Mouse (Mus musculus): ENCODE measurements around the gene Batf2. TPM values are rescaled to one million over a fixed set of nuclear protein-coding genes. Genes with fewer than 3 reads are reported as not detected.
A peak's percentile ranks its signal among the peaks of the same experiment; 100 is the strongest.

Gene Batf2
- under 1 TPM; 0.26 to 0.84 TPM for total RNA-seq (2021)
- long read RNA-seq, experiment 1, partial matches to known transcripts = 0 of 2 reads
- long read RNA-seq, experiment 1, other reads (novel, unspliced or antisense) = 1 of 2 reads
- long read RNA-seq, experiment 2 = 0 reads

DNA sequence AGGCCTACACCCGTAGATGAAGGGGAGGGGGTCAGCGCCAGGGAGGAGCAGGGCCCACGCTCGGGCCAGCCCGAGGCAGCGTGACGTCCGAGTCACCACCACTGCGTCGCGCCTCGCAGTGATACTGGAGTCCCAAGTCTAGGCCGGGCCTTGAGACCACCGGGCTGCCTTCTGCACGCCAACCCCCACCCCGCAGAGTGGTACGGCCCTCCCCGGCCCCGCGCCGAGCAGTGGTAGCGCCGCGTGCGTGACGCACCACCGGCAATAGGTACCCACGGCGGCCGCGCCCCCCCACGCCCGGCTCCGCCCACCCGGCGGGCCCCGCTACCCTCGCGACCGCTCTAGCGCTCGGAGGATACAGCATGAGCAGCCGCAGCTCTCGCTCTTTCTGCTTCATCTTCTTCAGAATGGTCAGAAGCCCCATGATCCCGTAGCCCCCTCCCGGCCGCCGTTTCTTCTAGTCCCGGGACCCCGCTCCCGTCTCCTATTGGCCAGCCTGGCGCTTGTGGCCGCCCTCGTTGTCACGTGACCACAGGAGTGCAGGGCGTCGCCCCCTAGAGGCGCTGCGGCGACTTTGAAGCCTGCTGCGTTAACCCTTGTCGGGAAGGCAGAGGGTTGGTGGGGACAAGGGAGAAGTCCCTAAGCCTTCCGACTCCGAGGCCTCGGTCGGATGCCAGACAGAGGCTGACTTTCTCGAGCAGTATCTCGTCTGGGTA lies at the start of gene Batf2:
Gene Batf2, plus strand, starts transcription at position 306 of the 716 bp plus-strand sequence.
- intact Hi-C loops (cut with DNase I) = loop anchor here (1.0 to 5.0 kb wide), 2 partner anchors 94 to 191 kb away; partner anchors contain the start of genes Men1 and Ppp2r5b
- peak; percentile 69 for TF ChIP-seq CTCF (IDR thresholded peaks at IDR 0.05)
- DNase-seq (ENCODE audit: extremely low spot score in 1 of 2, low spot score in 2 of 2) = peak; percentile 88 to 91
- peak within 1 kb of the TSS; percentile 99 for H3K27ac ChIP-seq
- peak within 1 kb of the TSS; percentile 69 for H3K4me3 ChIP-seq

DNA sequence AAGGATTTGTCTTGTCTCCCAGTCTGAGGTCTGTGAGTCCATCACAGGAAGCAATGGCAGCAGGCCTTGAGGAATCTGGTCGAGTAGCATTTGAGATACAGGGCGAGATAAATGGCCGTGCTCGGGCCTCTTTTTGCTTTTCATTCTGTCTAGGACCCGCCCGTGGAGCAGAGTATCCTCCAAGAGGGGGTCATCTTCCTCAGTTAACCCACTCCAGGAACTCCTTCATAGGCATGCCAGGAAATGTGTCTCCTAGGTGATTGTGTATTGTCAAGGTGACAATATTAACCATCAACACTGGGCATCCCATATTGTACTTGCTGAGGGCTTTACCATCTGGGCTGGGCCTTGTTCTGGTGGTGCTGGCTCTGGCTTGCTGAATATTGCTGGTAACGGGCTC lies 46.7 kb upstream of the Batf2 start, which contains the start of gene AC131692.1:
Gene AC131692.1, plus strand, starts transcription at position 301 of the 400 bp plus-strand sequence.
- TF ChIP-seq CTCF (IDR thresholded peaks at IDR 0.05) = no peak
- no peak for DNase-seq (ENCODE audit: extremely low spot score in 1 of 2, low spot score in 2 of 2)
- Histone ChIP-seq H3K27ac (no peak within 1 kb of the TSS), H3K4me3 (no peak within 1 kb of the TSS)
- intact Hi-C loops (cut with DNase I) = no loop called here

GRCm38 (mm10) chr19:6097847-6098246 lies 42.9 kb upstream of the Batf2 start:
- DNase-seq (ENCODE audit: extremely low spot score in 1 of 2, low spot score in 2 of 2) = no peak
- TF ChIP-seq CTCF (IDR thresholded peaks at IDR 0.05) = no peak
- Histone ChIP-seq H3K4me3 (no peak overlapping the region), H3K27ac (no peak overlapping the region)
- intact Hi-C loops (cut with DNase I) = no loop called here

GRCm38 (mm10) chr19:6101186-6101585 lies 39.6 kb upstream of the Batf2 start:
- H3K27ac ChIP-seq = no peak overlapping the region
- intact Hi-C loops (cut with DNase I) = no loop called here
- H3K4me3 ChIP-seq = no peak overlapping the region
- no peak for TF ChIP-seq CTCF (IDR thresholded peaks at IDR 0.05)
- DNase-seq (ENCODE audit: extremely low spot score in 1 of 2, low spot score in 2 of 2) = no peak

- intact Hi-C loops (cut with DNase I) = no loop called here
- no peak for DNase-seq (ENCODE audit: extremely low spot score in 1 of 2, low spot score in 2 of 2)
- Histone ChIP-seq H3K4me3 (no peak overlapping the region), H3K27ac (no peak overlapping the region)
- TF ChIP-seq CTCF (IDR thresholded peaks at IDR 0.05) = no peak
Measured at GRCm38 (mm10) chr19:6102169-6102853, 38.5 kb upstream of the Batf2 start.

DNA sequence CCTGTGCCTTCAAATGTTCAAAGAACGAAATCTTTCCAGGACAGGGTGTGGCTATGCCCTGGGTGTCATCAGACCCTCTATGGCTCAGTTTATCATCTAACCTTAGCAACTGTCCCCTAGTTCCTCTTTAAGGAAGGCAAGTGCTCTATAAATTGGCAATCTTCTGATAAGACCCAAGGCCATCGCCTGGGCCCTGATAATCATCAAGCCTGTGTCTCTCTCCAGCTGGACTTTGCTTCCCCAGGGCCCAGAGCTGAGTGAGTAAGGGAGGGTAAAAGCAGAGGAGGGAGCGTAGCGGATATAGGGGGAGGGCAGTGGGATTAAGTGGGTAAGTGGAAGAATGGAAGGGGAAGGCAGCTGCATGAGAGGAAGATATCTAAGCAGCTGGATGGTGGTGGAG lies 36.3 kb upstream of the Batf2 start:
- TF ChIP-seq CTCF (IDR thresholded peaks at IDR 0.05) = no peak
- intact Hi-C loops (cut with DNase I) = no loop called here
- no peak overlapping the region for H3K27ac ChIP-seq
- H3K4me3 ChIP-seq = no peak overlapping the region
- no peak for DNase-seq (ENCODE audit: extremely low spot score in 1 of 2, low spot score in 2 of 2)

DNA sequence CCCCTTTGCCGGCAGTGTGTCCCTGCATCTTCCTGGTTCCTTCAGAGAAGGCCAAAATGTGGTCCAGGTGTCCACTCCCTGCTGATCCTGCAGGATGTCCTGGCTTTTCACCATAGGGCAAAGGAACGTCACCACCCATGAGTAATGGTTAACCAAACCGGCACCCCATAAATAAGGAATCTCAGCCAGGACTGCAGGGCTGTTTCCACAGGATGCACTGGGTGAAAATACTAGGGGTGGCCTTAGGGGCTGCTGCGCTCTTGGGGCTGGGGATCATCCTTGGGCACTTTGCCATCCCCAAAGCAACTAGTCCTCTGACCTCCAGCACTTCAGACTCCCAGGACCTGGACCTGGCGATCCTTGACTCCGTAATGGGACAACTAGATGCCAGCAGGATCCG lies 35.2 kb upstream of the Batf2 start, which contains the start of gene Naaladl1:
Gene Naaladl1, plus strand, starts transcription at position 197 of the 400 bp plus-strand sequence.
- Histone ChIP-seq H3K27ac (no peak within 1 kb of the TSS), H3K4me3 (no peak within 1 kb of the TSS)
- no peak for TF ChIP-seq CTCF (IDR thresholded peaks at IDR 0.05)
- intact Hi-C loops (cut with DNase I) = loop anchor here (5.0 kb wide), 1 partner anchor 212 kb away; no protein-coding TSS in a partner anchor
- no peak for DNase-seq (ENCODE audit: extremely low spot score in 1 of 2, low spot score in 2 of 2)

DNA sequence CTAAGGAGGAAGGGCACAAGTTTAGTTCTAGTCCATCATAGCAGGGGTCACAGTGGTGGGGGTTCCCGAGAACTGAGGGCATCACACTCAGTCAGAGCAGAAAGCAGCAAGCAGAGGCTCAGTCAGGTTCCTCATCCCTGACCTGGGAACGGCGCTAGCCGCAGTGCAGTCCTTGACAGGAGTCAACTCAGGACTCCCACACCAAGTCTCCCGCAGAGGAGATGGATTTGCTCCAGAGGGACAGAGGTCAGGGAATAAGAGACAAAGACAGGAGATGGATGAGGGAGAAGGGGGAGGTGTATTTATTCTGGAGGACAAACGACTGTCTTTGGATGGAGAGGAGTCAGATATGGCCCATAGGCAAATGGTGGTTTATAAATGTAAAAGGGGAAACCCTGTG lies 27.7 kb upstream of the Batf2 start:
- Histone ChIP-seq H3K27ac (no peak overlapping the region), H3K4me3 (no peak overlapping the region)
- intact Hi-C loops (cut with DNase I) = no loop called here
- TF ChIP-seq CTCF (IDR thresholded peaks at IDR 0.05) = no peak
- DNase-seq (ENCODE audit: extremely low spot score in 1 of 2, low spot score in 2 of 2) = no peak

- DNase-seq (ENCODE audit: extremely low spot score in 1 of 2, low spot score in 2 of 2) = peak in 1 of 2 experiments; percentile 29
- Histone ChIP-seq H3K4me3 (no peak overlapping the region), H3K27ac (peak overlapping the region; percentile 7; the same call in 1 of the 2 replicates)
- intact Hi-C loops (cut with DNase I) = loop anchor here (5.0 kb wide), 1 partner anchor 34 kb away; the partner anchor contains the start of genes Cdca5, Gm28374, Tmem262 and Zfpl1
- TF ChIP-seq CTCF (IDR thresholded peaks at IDR 0.05) = no peak
Measured at GRCm38 (mm10) chr19:6116113-6116850, 24.5 kb upstream of the Batf2 start.

DNA sequence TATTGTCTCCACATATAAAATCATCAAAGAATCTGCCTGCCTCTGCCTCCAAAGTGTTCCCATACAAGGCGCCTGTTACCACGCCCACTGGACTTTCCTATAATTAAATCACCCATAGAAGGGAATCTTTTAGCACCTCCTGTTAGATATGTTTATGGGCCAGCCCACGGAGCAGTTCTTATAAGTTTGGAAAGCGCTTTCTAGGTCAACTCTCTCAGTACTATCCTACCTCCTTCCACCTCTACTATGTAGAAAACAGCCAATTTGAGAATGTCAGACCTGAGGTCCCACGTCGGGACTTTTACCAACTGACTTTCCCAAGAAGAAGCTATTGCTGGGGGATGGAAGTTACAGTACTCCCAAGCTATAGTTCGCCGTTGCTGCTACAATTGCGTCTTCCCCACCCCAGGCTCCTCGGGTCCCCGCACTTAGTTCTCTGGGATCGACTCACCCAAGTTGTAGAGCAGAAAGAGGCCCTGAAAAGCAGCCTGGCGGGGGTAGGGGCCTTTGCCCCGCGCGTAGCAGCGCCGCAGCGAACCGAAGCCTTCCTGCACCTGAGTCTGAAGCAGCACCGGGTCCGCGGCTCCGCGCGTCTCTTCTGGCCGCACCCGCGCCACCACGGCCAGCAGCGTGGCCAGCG lies 23.3 kb upstream of the Batf2 start:
- H3K27ac ChIP-seq = peak overlapping the region; percentile 93
- H3K4me3 ChIP-seq = peak overlapping the region; percentile 78
- TF ChIP-seq CTCF (IDR thresholded peaks at IDR 0.05) = no peak
- intact Hi-C loops (cut with DNase I) = loop anchor here (5.0 kb wide), 1 partner anchor 35 kb away; the partner anchor contains the start of genes Cdca5, Gm28374, Tmem262 and Zfpl1
- DNase-seq (ENCODE audit: extremely low spot score in 1 of 2, low spot score in 2 of 2) = no peak

All from left cerebral cortex, adult 2 months (tissue).